Mouse (Mus musculus): ENCODE measurements around the gene Myom1. TPM values are rescaled to one million over a fixed set of nuclear protein-coding genes. Genes with fewer than 3 reads are reported as not detected.

Gene Myom1
- polyA plus RNA-seq, 1 experiment from 2014 or later = 2.5 TPM

GRCm38 (mm10) chr17:71105297-71105696 lies 102.9 kb downstream of the Myom1 start:
- no peak overlapping the region for H3K4me3 ChIP-seq
- 94% methylated on average over 7 of the region's 7 CpGs for WGBS
- H3K9me3 ChIP-seq = no peaks in the 10 kb centered on the region
- peaks cover 11% of the 10 kb centered on the region for H3K4me1 ChIP-seq
- no peaks in the 10 kb centered on the region for H3K27me3 ChIP-seq (replicated peaks; ENCODE audit: low read depth, poor library complexity, severe bottlenecking)
- no peaks in the 10 kb centered on the region for H3K36me3 ChIP-seq (replicated peaks)
- no peak for DNase-seq (ENCODE audit: low spot score)
- no peak overlapping the region for H3K27ac ChIP-seq (replicated peaks)

- Histone ChIP-seq H3K4me1 (peaks cover 19% of the 10 kb centered on the region), H3K4me3 (no peak overlapping the region), H3K36me3 (replicated peaks) (no peaks in the 10 kb centered on the region), H3K9me3 (no peaks in the 10 kb centered on the region), H3K27ac (replicated peaks) (no peak overlapping the region), H3K27me3 (replicated peaks; ENCODE audit: low read depth, poor library complexity, severe bottlenecking) (no peaks in the 10 kb centered on the region)
- no peak for DNase-seq (ENCODE audit: low spot score)
- WGBS = 68% methylated on average over 8 of the region's 8 CpGs
Measured at GRCm38 (mm10) chr17:71106250-71106649, 103.8 kb downstream of the Myom1 start.

- H3K4me3 ChIP-seq = no peak overlapping the region
- no peak overlapping the region; the same call in 1 of the 2 replicates for H3K27ac ChIP-seq (replicated peaks)
- H3K4me1 ChIP-seq = peaks cover 11% of the 10 kb centered on the region; the same call in 1 of the 2 replicates
- WGBS = 68% methylated on average over 6 of the region's 6 CpGs
- no peaks in the 10 kb centered on the region for H3K36me3 ChIP-seq (replicated peaks)
- H3K27me3 ChIP-seq (replicated peaks; ENCODE audit: low read depth, poor library complexity, severe bottlenecking) = no peaks in the 10 kb centered on the region
- H3K9me3 ChIP-seq = no peaks in the 10 kb centered on the region
- no peak for DNase-seq (ENCODE audit: low spot score)
Measured at GRCm38 (mm10) chr17:71110753-71111265, 108.4 kb downstream of the Myom1 start.

GRCm38 (mm10) chr17:71112689-71113088 lies 110.3 kb downstream of the Myom1 start:
- H3K4me3 ChIP-seq = no peak overlapping the region
- H3K4me1 ChIP-seq = peaks cover 11% of the 10 kb centered on the region; the same call in 1 of the 2 replicates
- no peak overlapping the region for H3K27ac ChIP-seq (replicated peaks)
- no peaks in the 10 kb centered on the region for H3K36me3 ChIP-seq (replicated peaks)
- no peak for DNase-seq (ENCODE audit: low spot score)
- H3K27me3 ChIP-seq (replicated peaks; ENCODE audit: low read depth, poor library complexity, severe bottlenecking) = no peaks in the 10 kb centered on the region
- H3K9me3 ChIP-seq = no peaks in the 10 kb centered on the region
- WGBS = 86% methylated on average over 3 of the region's 3 CpGs

- Histone ChIP-seq H3K4me3 (no peak overlapping the region), H3K27ac (replicated peaks) (no peak overlapping the region), H3K9me3 (no peaks in the 10 kb centered on the region), H3K36me3 (replicated peaks) (no peaks in the 10 kb centered on the region), H3K27me3 (replicated peaks; ENCODE audit: low read depth, poor library complexity, severe bottlenecking) (no peaks in the 10 kb centered on the region), H3K4me1 (peaks cover 17% of the 10 kb centered on the region)
- no peak for DNase-seq (ENCODE audit: low spot score)
- 89% methylated on average over 4 of the region's 4 CpGs for WGBS
Measured at GRCm38 (mm10) chr17:71114282-71114681, 111.8 kb downstream of the Myom1 start.

GRCm38 (mm10) chr17:71117956-71118355 lies 115.5 kb downstream of the Myom1 start:
- Histone ChIP-seq H3K36me3 (replicated peaks) (no peaks in the 10 kb centered on the region), H3K27ac (replicated peaks) (peak overlapping the region; percentile 48; the same call in 1 of the 2 replicates), H3K27me3 (replicated peaks; ENCODE audit: low read depth, poor library complexity, severe bottlenecking) (no peaks in the 10 kb centered on the region), H3K9me3 (no peaks in the 10 kb centered on the region), H3K4me3 (no peak overlapping the region), H3K4me1 (peaks cover 32% of the 10 kb centered on the region)
- no peak for DNase-seq (ENCODE audit: low spot score)
- WGBS = 85% methylated on average over 4 of the region's 4 CpGs

- no peak for DNase-seq (ENCODE audit: low spot score)
- H3K27ac ChIP-seq (replicated peaks) = no peak overlapping the region
- H3K36me3 ChIP-seq (replicated peaks) = no peaks in the 10 kb centered on the region
- no peak overlapping the region for H3K4me3 ChIP-seq
- peaks cover 38% of the 10 kb centered on the region for H3K4me1 ChIP-seq
- 85% methylated on average over 4 of the region's 4 CpGs for WGBS
- H3K27me3 ChIP-seq (replicated peaks; ENCODE audit: low read depth, poor library complexity, severe bottlenecking) = no peaks in the 10 kb centered on the region
- no peaks in the 10 kb centered on the region for H3K9me3 ChIP-seq
Measured at GRCm38 (mm10) chr17:71118607-71119006, 116.2 kb downstream of the Myom1 start.

DNA sequence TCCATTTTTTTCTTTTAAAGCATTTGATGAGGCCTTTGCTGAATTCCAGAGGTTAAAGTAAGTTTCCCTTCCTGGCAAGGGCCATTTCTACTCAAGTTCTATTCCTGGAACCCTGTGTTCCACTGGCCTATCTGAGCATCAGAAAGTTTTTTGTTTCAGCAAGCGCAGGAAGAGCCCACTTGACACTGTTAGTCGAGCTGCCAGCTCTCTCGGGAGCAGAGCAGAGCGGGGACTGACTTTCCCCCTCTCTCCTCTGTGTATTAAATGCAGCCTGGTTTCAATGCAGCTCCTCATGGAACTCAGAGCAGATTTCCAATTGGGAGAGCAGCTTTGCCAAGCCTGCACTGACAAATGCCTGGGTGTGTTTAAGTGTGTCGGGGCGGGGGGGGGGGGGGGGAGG lies 118.2 kb downstream of the Myom1 start:
- WGBS = 38% methylated on average over 6 of the region's 6 CpGs
- Histone ChIP-seq H3K36me3 (replicated peaks) (no peaks in the 10 kb centered on the region), H3K9me3 (no peaks in the 10 kb centered on the region), H3K27ac (replicated peaks) (peak overlapping the region; percentile 71), H3K27me3 (replicated peaks; ENCODE audit: low read depth, poor library complexity, severe bottlenecking) (no peaks in the 10 kb centered on the region), H3K4me1 (peaks cover 41% of the 10 kb centered on the region), H3K4me3 (no peak overlapping the region)
- DNase-seq (ENCODE audit: low spot score) = peak; percentile 34

DNA sequence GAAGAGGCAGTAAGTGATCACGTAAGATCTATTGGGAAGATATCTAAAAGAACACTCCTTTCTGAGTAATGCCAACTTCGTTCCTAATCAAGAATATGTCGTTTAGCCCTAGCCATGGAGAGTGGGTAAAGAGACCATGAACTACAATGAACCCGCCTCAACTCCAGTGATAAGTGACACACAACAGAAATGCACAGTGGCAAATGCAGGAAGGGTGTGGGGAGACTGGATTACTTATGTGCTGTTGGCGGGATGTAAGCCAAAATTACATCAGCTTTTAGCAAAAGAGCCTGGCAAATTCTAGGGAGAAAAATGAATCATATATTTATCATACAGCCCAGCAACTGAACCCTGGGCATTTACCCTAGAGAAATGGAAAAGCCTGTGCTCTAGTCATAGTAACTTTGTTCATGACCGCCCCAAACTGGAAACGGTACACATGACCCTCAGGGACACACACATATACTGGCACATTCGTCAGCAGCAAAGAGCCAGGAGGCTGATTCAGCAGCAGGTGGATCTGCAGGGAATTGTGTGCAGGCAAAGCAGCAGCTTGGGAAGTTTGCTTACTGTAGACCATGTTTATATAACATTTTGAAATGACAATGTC lies 121.7 kb downstream of the Myom1 start:
- no peak for DNase-seq (ENCODE audit: low spot score)
- Histone ChIP-seq H3K4me3 (no peak overlapping the region), H3K4me1 (peaks cover 47% of the 10 kb centered on the region), H3K27ac (replicated peaks) (no peak overlapping the region), H3K27me3 (replicated peaks; ENCODE audit: low read depth, poor library complexity, severe bottlenecking) (no peaks in the 10 kb centered on the region), H3K36me3 (replicated peaks) (no peaks in the 10 kb centered on the region), H3K9me3 (no peaks in the 10 kb centered on the region)
- 93% methylated on average over 8 of the region's 8 CpGs for WGBS

DNA sequence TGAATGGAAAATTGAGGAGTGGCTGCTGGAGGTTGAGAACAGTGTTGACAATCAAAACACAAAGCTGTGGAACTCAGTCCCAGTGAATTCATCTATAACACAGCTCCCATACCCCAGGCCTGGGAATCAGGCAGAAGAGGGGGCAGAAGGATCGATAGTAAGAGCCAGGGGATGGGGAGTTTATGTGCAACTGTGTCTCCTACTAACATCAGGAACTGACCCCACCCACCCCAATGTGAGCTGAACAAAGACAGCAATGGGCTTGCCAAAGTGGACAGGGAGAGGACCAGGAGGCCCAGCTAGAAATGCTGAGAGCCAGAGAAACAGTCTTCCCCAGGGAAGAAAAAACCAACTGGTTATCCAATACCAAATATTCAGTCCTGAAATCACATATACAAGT lies 122.2 kb downstream of the Myom1 start:
- H3K27me3 ChIP-seq (replicated peaks; ENCODE audit: low read depth, poor library complexity, severe bottlenecking) = no peaks in the 10 kb centered on the region
- H3K9me3 ChIP-seq = no peaks in the 10 kb centered on the region
- WGBS = 86% methylated on average over 1 of the region's 1 CpGs
- H3K4me3 ChIP-seq = no peak overlapping the region
- peaks cover 43% of the 10 kb centered on the region for H3K4me1 ChIP-seq
- H3K36me3 ChIP-seq (replicated peaks) = no peaks in the 10 kb centered on the region
- no peak for DNase-seq (ENCODE audit: low spot score)
- H3K27ac ChIP-seq (replicated peaks) = no peak overlapping the region

DNA sequence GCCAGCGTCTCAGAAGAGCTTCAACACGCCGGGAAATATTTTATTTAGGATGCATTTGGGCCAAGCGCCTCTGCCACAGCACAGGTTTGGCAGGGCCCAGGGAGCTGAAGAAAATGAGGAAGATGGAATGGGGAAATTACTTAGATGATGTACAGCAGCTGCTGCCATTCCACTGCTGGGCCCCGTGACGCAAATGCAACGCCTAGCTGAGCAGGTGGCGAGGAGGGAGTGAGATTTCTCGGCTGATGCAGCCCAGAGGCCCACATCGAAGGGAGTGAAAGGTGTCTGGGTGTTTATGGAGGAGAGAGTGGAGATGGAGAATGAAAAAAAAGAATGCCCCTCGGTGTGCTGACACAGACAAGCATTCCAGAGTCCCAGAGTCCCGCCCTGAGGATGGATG lies 123.1 kb downstream of the Myom1 start:
- no peak for DNase-seq (ENCODE audit: low spot score)
- H3K9me3 ChIP-seq = no peaks in the 10 kb centered on the region
- no peak overlapping the region for H3K27ac ChIP-seq (replicated peaks)
- H3K4me1 ChIP-seq = peaks cover 44% of the 10 kb centered on the region
- 84% methylated on average over 12 of the region's 12 CpGs for WGBS
- no peaks in the 10 kb centered on the region for H3K27me3 ChIP-seq (replicated peaks; ENCODE audit: low read depth, poor library complexity, severe bottlenecking)
- H3K4me3 ChIP-seq = no peak overlapping the region
- H3K36me3 ChIP-seq (replicated peaks) = no peaks in the 10 kb centered on the region

DNA sequence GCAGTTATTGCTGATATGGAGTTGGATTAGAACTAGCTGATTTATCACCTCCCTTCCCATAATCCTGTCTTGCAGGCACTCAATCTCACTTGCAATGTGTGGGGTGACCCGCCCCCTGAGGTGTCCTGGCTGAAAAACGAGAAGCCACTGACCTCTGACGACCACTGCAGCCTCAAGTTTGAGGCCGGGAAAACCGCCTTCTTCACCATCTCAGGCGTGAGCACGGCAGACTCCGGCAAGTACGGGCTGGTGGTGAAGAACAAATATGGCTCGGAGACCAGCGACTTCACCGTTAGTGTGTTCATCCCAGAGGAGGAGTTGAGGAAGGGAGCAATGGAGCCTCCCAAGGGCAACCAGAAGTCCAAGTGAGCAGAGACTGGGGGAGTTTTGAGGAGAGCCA lies 123.6 kb downstream of the Myom1 start:
- WGBS = 84% methylated on average over 12 of the region's 12 CpGs
- no peak for DNase-seq (ENCODE audit: low spot score)
- no peaks in the 10 kb centered on the region for H3K9me3 ChIP-seq

DNA sequence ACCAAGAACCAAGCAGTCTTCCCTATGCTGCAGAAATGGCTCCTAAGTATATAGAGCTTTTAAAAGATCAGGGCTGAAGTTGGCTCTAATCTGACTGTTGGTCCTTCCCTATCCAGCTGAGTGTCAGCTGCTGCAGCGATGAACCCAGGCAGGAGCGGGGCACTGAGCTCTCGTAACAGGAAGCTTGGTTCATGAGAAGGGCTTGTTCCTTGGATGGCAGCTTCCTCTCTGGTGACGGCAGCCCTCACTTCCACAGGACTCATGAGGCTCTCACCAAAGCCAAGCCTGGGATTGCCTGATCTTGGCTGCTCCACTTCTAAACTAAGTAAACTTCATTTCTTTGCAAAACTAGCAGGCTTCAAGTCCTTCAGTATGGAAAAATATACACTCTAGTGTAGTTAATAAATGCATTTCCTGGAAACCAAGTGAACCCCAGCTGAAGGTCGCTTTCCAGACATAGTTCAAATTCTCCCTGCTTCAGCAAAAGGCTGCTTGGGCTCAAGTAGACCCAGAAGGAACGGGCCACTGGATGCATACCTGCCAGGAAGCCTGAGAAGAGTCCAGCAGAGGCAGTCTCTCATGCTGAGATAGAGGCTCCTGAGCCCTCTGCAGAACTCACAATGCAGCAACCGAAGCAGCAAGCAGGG lies 125.2 kb downstream of the Myom1 start:
- Histone ChIP-seq H3K4me3 (no peak overlapping the region), H3K9me3 (no peaks in the 10 kb centered on the region), H3K27ac (replicated peaks) (peak overlapping the region; percentile 41; the same call in 1 of the 2 replicates), H3K4me1 (peaks cover 32% of the 10 kb centered on the region), H3K27me3 (replicated peaks; ENCODE audit: low read depth, poor library complexity, severe bottlenecking) (no peaks in the 10 kb centered on the region), H3K36me3 (replicated peaks) (no peaks in the 10 kb centered on the region)
- WGBS = 65% methylated on average over 7 of the region's 7 CpGs
- DNase-seq (ENCODE audit: low spot score) = no peak

More for the DNA sequence above, 123.6 kb downstream of the Myom1 start:
- peaks cover 39% of the 10 kb centered on the region for H3K4me1 ChIP-seq
- no peak overlapping the region for H3K4me3 ChIP-seq
- no peak overlapping the region; the same call in 1 of the 2 replicates for H3K27ac ChIP-seq (replicated peaks)
- no peaks in the 10 kb centered on the region for H3K36me3 ChIP-seq (replicated peaks)
- no peaks in the 10 kb centered on the region for H3K27me3 ChIP-seq (replicated peaks; ENCODE audit: low read depth, poor library complexity, severe bottlenecking)
